In the genomic region with DNA sequence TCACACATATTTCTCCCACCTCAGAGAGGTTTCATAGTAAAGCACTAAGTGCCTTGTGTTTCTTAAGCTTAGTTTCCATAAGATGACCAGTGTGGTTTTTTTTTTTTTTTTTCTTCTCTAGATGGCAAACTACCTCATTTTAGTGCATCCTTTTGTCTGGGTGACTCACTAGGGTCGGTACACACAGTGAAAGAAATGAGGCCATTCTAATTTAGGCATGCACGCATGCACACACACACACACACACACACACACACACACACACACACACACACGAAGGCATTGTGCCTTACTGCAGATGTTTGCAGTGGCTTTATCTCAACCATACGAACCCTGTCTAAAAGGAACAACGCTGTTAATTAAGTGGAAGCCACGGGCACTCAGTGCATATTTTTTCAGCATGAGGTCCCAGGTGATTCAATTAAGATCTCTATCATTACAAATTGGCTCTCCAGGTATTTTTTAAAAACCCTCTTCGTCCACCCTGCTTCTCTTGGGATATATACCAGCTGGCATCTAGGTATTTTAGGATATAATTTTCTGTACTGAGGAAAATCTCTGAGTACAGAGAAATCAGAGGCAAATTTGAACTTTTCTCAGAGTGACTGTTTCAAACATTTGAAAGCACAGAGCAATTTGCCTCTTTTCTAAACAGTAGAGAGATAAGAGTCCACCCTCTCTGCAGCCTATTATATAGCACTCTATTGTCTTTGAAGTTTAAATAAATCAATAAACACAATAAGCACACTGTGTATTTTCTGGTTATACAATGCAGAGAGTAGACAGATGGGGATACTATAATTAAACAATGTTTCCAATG, we compare ENCODE assay signal across 8 mouse cellular contexts. TPM values are rescaled to one million over a fixed set of nuclear protein-coding genes. Genes with fewer than 3 reads are reported as not detected.
A peak's percentile ranks its signal among the peaks of the same experiment; 100 is the strongest.
DNase-seq lines count a peak whose midpoint lies in the region; ATAC-seq and TF ChIP-seq lines count a peak whose summit lies in the region.

No protein-coding gene starts in this region.

- no peaks in the 10 kb centered on the region for H3K9me3 ChIP-seq in intestine, embryonic 16.5 days (ENCODE audit: control insufficient read depth, low read length)

- no peaks in the 10 kb centered on the region for H3K27me3 ChIP-seq in thymus, adult 2 months (ENCODE audit: control insufficient read depth, insufficient read depth, low read length)
- H3K27me3 ChIP-seq in intestine, embryonic 16.5 days (replicated peaks; ENCODE audit: control insufficient read depth, insufficient read depth, low read length), result no peaks in the 10 kb centered on the region

- no peak for TF ChIP-seq POLR2A in thymus, adult 2 months (IDR thresholded peaks at IDR 0.05; ENCODE audit: control insufficient read depth, extremely low read depth, insufficient read depth, low read length, poor library complexity)

- WGBS in thymus, adult 2 months, result 33% methylated on average over 7 of the region's 7 CpGs
- WGBS in intestine, embryonic 16.5 days, result 20% methylated on average over 7 of the region's 7 CpGs

- ATAC-seq in intestine, embryonic 16.5 days, result no peak

- H3K27ac ChIP-seq in thymus, adult 2 months (ENCODE audit: control insufficient read depth, insufficient read depth, low read length), result 0 out of 2 replicates have a peak overlapping the region, but pooled peaks have one; percentile 80
- H3K27ac ChIP-seq in intestine, embryonic 16.5 days (ENCODE audit: low read length), result no peak overlapping the region

- H3K4me1 ChIP-seq in thymus, adult 2 months (replicated peaks; ENCODE audit: control insufficient read depth, insufficient read depth, low read length), result peaks cover 9% of the 10 kb centered on the region
- peaks cover 9% of the 10 kb centered on the region; the same call in 1 of the 2 replicates for H3K4me1 ChIP-seq in intestine, embryonic 16.5 days (ENCODE audit: control insufficient read depth, insufficient read depth, low read length)

- H3K4me2 ChIP-seq in intestine, embryonic 16.5 days (ENCODE audit: low read depth, low read length), result peak overlapping the region; percentile 1; the same call in 1 of the 2 replicates

- no peaks in the 10 kb centered on the region for H3K36me3 ChIP-seq in thymus, adult 2 months (ENCODE audit: control insufficient read depth, insufficient read depth, low read length)
- H3K36me3 ChIP-seq in intestine, embryonic 16.5 days (ENCODE audit: control insufficient read depth, insufficient read depth, low read length), result no peaks in the 10 kb centered on the region

- H3K9ac ChIP-seq in intestine, embryonic 16.5 days (ENCODE audit: low read depth, low read length), result no peak overlapping the region

- no peak overlapping the region for H3K4me3 ChIP-seq in thymus, adult 2 months (ENCODE audit: control insufficient read depth, insufficient read depth, low read length)
- 0 out of 2 replicates have a peak overlapping the region, but pooled peaks have one; percentile 2 for H3K4me3 ChIP-seq in intestine, embryonic 16.5 days (ENCODE audit: low read length)

- no peak for TF ChIP-seq CTCF in thymus, adult 2 months (IDR thresholded peaks at IDR 0.05; ENCODE audit: borderline replicate concordance, control insufficient read depth, extremely low read depth, insufficient read depth, low read length, poor library complexity)

- peak; percentile 33 to 38 for DNase-seq in cerebellum, postnatal 10 days
- no peak for DNase-seq in cerebellum, adult 11-12 months
- no peak for DNase-seq in thymus, adult 2 months
- no peak for DNase-seq in thymus, postnatal 14 days
- DNase-seq in spleen, adult 12 weeks (ENCODE audit: low spot score), result no peak
- no peak for DNase-seq in adrenal gland, postnatal 10 days
- no peak for DNase-seq in embryo, embryonic 10.5 days (ENCODE audit: low spot score)

RNA-seq across cellular contexts. Expression of gene Dhx40, which starts 44.4 kb away (rescaled TPM):
- 4.6 and 5.4 TPM in 2 replicates for polyA plus RNA-seq in thymus, adult 2 months (2012; rRNA removed)
- polyA plus RNA-seq in intestine, embryonic 16.5 days (2015; fragmentation: Nextera tagmentation; extraction: Ambion mirVana), result 12.8 and 13.2 TPM in 2 replicates
- 10 to 100 TPM; 28.8 to 33.4 TPM for total RNA-seq in adrenal gland, postnatal 10 days (2021)

Comparison
In these comparisons a context has a peak if more than half of its experiments do, and no peak if none do; other contexts are left out.
1. DNase-seq: peak in cerebellum, postnatal 10 days (2 of 2); none in cerebellum, adult 11-12 months (single experiment), thymus, adult 2 months (single experiment), thymus, postnatal 14 days (single experiment), spleen, adult 12 weeks (single experiment), adrenal gland, postnatal 10 days (single experiment) and embryo, embryonic 10.5 days (single experiment).